Mouse (Mus musculus) embryonic facial prominence, embryonic 12.5 days (tissue): ENCODE data around the gene 1700022I11Rik. TPM values are rescaled to one million over a fixed set of nuclear protein-coding genes. Genes with fewer than 3 reads are reported as not detected.
A peak's percentile ranks its signal among the peaks of the same experiment; 100 is the strongest.

Experiments used
- ATAC-seq: fragments of 200-750 bp; cut with Nextera tagmentation; 2 replicates; pipeline ENCODE4 v1.8.0; 2017; ENCODE audit not compliant: insufficient number of reproducible peaks, insufficient read depth, low FRiP score, low TSS enrichment
- H3K27ac ChIP-seq: fragments of 300-500 bp; sonication (generic); 2 replicates; pipeline ENCODE4 v1.5.1; 2016; ENCODE audit warnings: mild to moderate bottlenecking
- H3K27me3 ChIP-seq: fragments of 300-500 bp; sonication (generic); 2 replicates; pipeline ENCODE4 v1.6.1; 2016; ENCODE audit warnings: mild to moderate bottlenecking, moderate library complexity
- H3K36me3 ChIP-seq: fragments of 300-500 bp; sonication (generic); 2 replicates; pipeline ENCODE4 v1.6.1; 2016; ENCODE audit warnings: mild to moderate bottlenecking
- H3K4me1 ChIP-seq: fragments of 300-500 bp; sonication (generic); 2 replicates; pipeline ENCODE4 v1.6.1; 2016
- H3K4me2 ChIP-seq: fragments of 300-500 bp; sonication (generic); replicated peaks from 2 replicates; pipeline ENCODE4 v1.6.1; 2016; ENCODE audit warnings: mild to moderate bottlenecking, moderate library complexity
- H3K4me3 ChIP-seq: fragments of 300-500 bp; sonication (generic); 2 replicates; pipeline ENCODE4 v1.5.1; 2016; ENCODE audit warnings: mild to moderate bottlenecking
- H3K9ac ChIP-seq: fragments of 300-500 bp; sonication (generic); 2 replicates; pipeline ENCODE4 v1.6.1; 2016; ENCODE audit warnings: mild to moderate bottlenecking, moderate library complexity
- H3K9me3 ChIP-seq: fragments of 300-500 bp; sonication (generic); 2 replicates; pipeline ENCODE4 v1.6.1; 2016; ENCODE audit warnings: mild to moderate bottlenecking, moderate library complexity
- WGBS: fragments of 180-500 bp; shearing (Covaris S2); methylation state at CpG from one replicate; pipeline ENCODE4 v1.1.7; 2016; 5-methylcytosine and 5-hydroxymethylcytosine counted together
- polyA plus RNA-seq: library from polyadenylated mRNA; unstranded; fragments of >200 nt; fragmentation: Nextera tagmentation; extraction: Ambion mirVana; gene quantifications from 2 replicates; pipeline ENCODE4 v1.2.1, GENCODE M21; 2016

The 1700022I11Rik gene
- polyA plus RNA-seq, 1 experiment from 2014 or later, result 0.70 TPM

- peak within 1 kb of the TSS; percentile 50; the same call in 1 of the 2 replicates for H3K27ac ChIP-seq
Observed at GRCm38 (mm10) chr4:43010161-43011038, 41.0 kb downstream of the 1700022I11Rik start, which contains the start of gene Fancg. Fancg (minus strand) TSS chr4:43010506.

GRCm38 (mm10) chr4:43012091-43012490 lies 42.7 kb downstream of the 1700022I11Rik start:
- H3K9ac ChIP-seq, result no peak overlapping the region
- H3K4me1 ChIP-seq, result peaks cover 8% of the 10 kb centered on the region
- H3K4me3 ChIP-seq, result no peak overlapping the region
- H3K36me3 ChIP-seq, result peaks cover 6% of the 10 kb centered on the region; the same call in 1 of the 2 replicates
- 98% methylated on average over 1 of the region's 1 CpGs for WGBS
- no peaks in the 10 kb centered on the region for H3K27me3 ChIP-seq
- H3K4me2 ChIP-seq, result no peak overlapping the region
- H3K9me3 ChIP-seq, result no peaks in the 10 kb centered on the region
- ATAC-seq, result no peak
- H3K27ac ChIP-seq, result no peak overlapping the region

More at GRCm38 (mm10) chr4:43010161-43011038, 41.0 kb downstream of the 1700022I11Rik start, which contains the start of gene Fancg:
- H3K36me3 ChIP-seq, result peaks cover 6% of the 10 kb centered on the region; the same call in 1 of the 2 replicates
- H3K4me2 ChIP-seq, result peak within 1 kb of the TSS; percentile 83
- peaks cover 8% of the 10 kb centered on the region for H3K4me1 ChIP-seq
- no peaks in the 10 kb centered on the region for H3K9me3 ChIP-seq
- under 1% methylated on average over 37 of the region's 37 CpGs for WGBS
- peak within 1 kb of the TSS; percentile 67 for H3K4me3 ChIP-seq
- ATAC-seq, result peak; percentile 90
- peak within 1 kb of the TSS; percentile 66 for H3K9ac ChIP-seq
- no peaks in the 10 kb centered on the region for H3K27me3 ChIP-seq

GRCm38 (mm10) chr4:43018156-43018555 lies 48.8 kb downstream of the 1700022I11Rik start:
- no peak for ATAC-seq
- no peak overlapping the region for H3K9ac ChIP-seq
- H3K27me3 ChIP-seq, result no peaks in the 10 kb centered on the region
- H3K9me3 ChIP-seq, result no peaks in the 10 kb centered on the region
- H3K4me1 ChIP-seq, result no peaks in the 10 kb centered on the region
- H3K4me2 ChIP-seq, result no peak overlapping the region
- no peak overlapping the region for H3K27ac ChIP-seq
- no peak overlapping the region for H3K4me3 ChIP-seq
- H3K36me3 ChIP-seq, result peaks cover 61% of the 10 kb centered on the region
- 84% methylated on average over 4 of the region's 4 CpGs for WGBS

- no peaks in the 10 kb centered on the region for H3K27me3 ChIP-seq
- no peaks in the 10 kb centered on the region for H3K9me3 ChIP-seq
- H3K9ac ChIP-seq, result no peak overlapping the region
- H3K27ac ChIP-seq, result no peak overlapping the region
- ATAC-seq, result no peak
- H3K36me3 ChIP-seq, result peaks cover 66% of the 10 kb centered on the region
- no peak overlapping the region for H3K4me2 ChIP-seq
- no peak overlapping the region for H3K4me3 ChIP-seq
- WGBS, result 94% methylated on average over 10 of the region's 10 CpGs
- 0 out of 2 replicates have a peak, but pooled peaks cover under 1% of the 10 kb centered on the region for H3K4me1 ChIP-seq
Observed at GRCm38 (mm10) chr4:43019176-43019575, 49.8 kb downstream of the 1700022I11Rik start.

- H3K27ac ChIP-seq, result no peak overlapping the region
- H3K4me2 ChIP-seq, result no peak overlapping the region
- peaks cover 66% of the 10 kb centered on the region for H3K36me3 ChIP-seq
- H3K4me3 ChIP-seq, result no peak overlapping the region
- no peaks in the 10 kb centered on the region for H3K27me3 ChIP-seq
- H3K4me1 ChIP-seq, result peaks cover 7% of the 10 kb centered on the region
- no peak overlapping the region for H3K9ac ChIP-seq
- WGBS, result 93% methylated on average over 23 of the region's 23 CpGs
- ATAC-seq, result no peak
- H3K9me3 ChIP-seq, result no peaks in the 10 kb centered on the region
Observed at GRCm38 (mm10) chr4:43019641-43020465, 50.4 kb downstream of the 1700022I11Rik start.

- no peak overlapping the region for H3K4me2 ChIP-seq
- no peak overlapping the region for H3K9ac ChIP-seq
- H3K27me3 ChIP-seq, result no peaks in the 10 kb centered on the region
- no peak overlapping the region for H3K4me3 ChIP-seq
- H3K27ac ChIP-seq, result no peak overlapping the region
- no peaks in the 10 kb centered on the region for H3K9me3 ChIP-seq
- WGBS, result 85% methylated on average over 16 of the region's 16 CpGs
- ATAC-seq, result no peak
- peaks cover 63% of the 10 kb centered on the region for H3K36me3 ChIP-seq
- peaks cover 10% of the 10 kb centered on the region for H3K4me1 ChIP-seq
Observed at GRCm38 (mm10) chr4:43020876-43021275, 51.5 kb downstream of the 1700022I11Rik start.

GRCm38 (mm10) chr4:43021341-43021740 lies 51.9 kb downstream of the 1700022I11Rik start:
- no peak overlapping the region for H3K27ac ChIP-seq
- ATAC-seq, result no peak
- H3K4me3 ChIP-seq, result no peak overlapping the region
- peaks cover 63% of the 10 kb centered on the region for H3K36me3 ChIP-seq
- no peaks in the 10 kb centered on the region for H3K9me3 ChIP-seq
- H3K27me3 ChIP-seq, result no peaks in the 10 kb centered on the region
- H3K4me1 ChIP-seq, result peaks cover 10% of the 10 kb centered on the region
- H3K4me2 ChIP-seq, result no peak overlapping the region
- no peak overlapping the region for H3K9ac ChIP-seq
- 69% methylated on average over 17 of the region's 17 CpGs for WGBS

- no peaks in the 10 kb centered on the region for H3K27me3 ChIP-seq
- H3K4me3 ChIP-seq, result peak overlapping the region; percentile 62
- WGBS, result 84% methylated on average over 14 of the region's 14 CpGs
- H3K9ac ChIP-seq, result peak overlapping the region; percentile 53; the same call in 1 of the 2 replicates
- H3K4me1 ChIP-seq, result peaks cover 10% of the 10 kb centered on the region
- H3K36me3 ChIP-seq, result peaks cover 66% of the 10 kb centered on the region
- ATAC-seq, result no peak
- H3K9me3 ChIP-seq, result no peaks in the 10 kb centered on the region
- peak overlapping the region; percentile 88 for H3K27ac ChIP-seq
- peak overlapping the region; percentile 72 for H3K4me2 ChIP-seq
Observed at GRCm38 (mm10) chr4:43024673-43025072, 55.3 kb downstream of the 1700022I11Rik start.

- WGBS, result 7% methylated on average over 42 of the region's 42 CpGs
- peaks cover 17% of the 10 kb centered on the region for H3K4me1 ChIP-seq
- peak within 1 kb of the TSS; percentile 53 for H3K9ac ChIP-seq
- H3K27me3 ChIP-seq, result no peaks in the 10 kb centered on the region
- peak; percentile 82 for ATAC-seq
- peak within 1 kb of the TSS; percentile 72 for H3K4me2 ChIP-seq
- H3K27ac ChIP-seq, result peak within 1 kb of the TSS; percentile 88
- H3K9me3 ChIP-seq, result no peaks in the 10 kb centered on the region
- peak within 1 kb of the TSS; percentile 62 for H3K4me3 ChIP-seq
- peaks cover 62% of the 10 kb centered on the region for H3K36me3 ChIP-seq
Observed at GRCm38 (mm10) chr4:43025084-43025960, 55.9 kb downstream of the 1700022I11Rik start, which contains the start of gene Pigo. Pigo (minus strand) TSS chr4:43025819.

GRCm38 (mm10) chr4:43029121-43029520 lies 59.7 kb downstream of the 1700022I11Rik start:
- H3K27ac ChIP-seq, result no peak overlapping the region
- H3K36me3 ChIP-seq, result peaks cover 44% of the 10 kb centered on the region
- H3K4me1 ChIP-seq, result peaks cover 26% of the 10 kb centered on the region
- H3K4me2 ChIP-seq, result no peak overlapping the region
- no peaks in the 10 kb centered on the region for H3K27me3 ChIP-seq
- H3K4me3 ChIP-seq, result no peak overlapping the region
- ATAC-seq, result no peak
- 86% methylated on average over 7 of the region's 7 CpGs for WGBS
- H3K9me3 ChIP-seq, result no peaks in the 10 kb centered on the region
- H3K9ac ChIP-seq, result no peak overlapping the region; the same call in 1 of the 2 replicates
